Mouse (Mus musculus) forelimb bud, embryonic 11.5 days (tissue): ENCODE measurements around the gene Slc43a3.
"Not testable (repeated sequence)": the region's sequence is repeated elsewhere in the genome, so short reads cannot be mapped to it uniquely, and the experiment has no call there.

ENCODE experiments used
- DNase-seq: peaks from one replicate; pipeline ENCODE4 v3.0.0-alpha.2; 2012; ENCODE audit warnings: low read depth, low spot score

The Slc43a3 gene

DNA sequence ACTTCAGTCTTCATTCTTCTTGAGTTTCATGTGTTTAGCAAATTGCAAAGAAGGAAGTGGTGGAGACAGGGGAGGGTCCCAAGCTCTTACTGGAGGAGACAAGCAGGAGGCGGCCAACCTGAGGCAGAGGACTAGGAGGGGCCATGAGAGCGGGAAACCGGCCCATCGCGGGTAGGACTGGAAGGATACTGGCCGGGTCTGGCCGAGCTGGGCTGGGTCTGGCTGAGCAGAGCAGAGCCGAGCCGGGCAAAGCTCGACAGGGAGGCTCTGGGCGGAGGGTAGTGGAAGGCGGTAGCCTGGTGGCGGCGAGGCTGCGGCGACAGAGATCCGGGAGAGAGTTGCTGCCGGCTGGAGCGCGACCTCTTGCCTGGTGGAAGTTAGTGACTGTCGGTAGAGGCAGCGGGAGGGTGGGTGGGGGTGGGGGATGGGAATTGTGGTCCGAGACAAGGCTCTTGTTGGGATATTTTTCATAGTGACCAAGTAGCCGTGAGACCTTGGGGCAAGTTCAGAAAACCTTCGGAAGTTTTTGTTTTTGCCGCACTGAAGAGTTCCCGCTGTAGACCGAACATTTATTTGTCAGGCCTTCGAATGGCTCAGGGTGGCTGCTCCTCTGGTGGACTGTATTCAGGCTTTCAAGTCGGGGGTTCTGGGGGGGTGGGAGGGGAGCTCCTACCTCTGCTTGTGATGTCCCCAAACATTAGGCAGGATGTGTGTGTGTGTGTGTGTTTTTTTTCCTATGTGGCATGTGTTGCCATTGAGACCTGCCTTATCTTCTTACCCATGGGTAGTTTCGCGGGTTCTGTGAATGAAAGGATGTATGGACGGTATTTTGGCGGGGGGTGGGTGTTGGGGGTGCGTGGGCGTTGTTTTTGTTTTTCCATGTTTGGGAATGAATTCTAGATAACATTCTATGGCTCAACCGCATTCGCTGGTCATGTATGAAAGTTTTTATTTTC is at the start of gene Slc43a3:
Gene Slc43a3 (plus strand): TSS at position 106 of the 956 bp plus-strand sequence.
- peak; percentile 72 for DNase-seq

DNA sequence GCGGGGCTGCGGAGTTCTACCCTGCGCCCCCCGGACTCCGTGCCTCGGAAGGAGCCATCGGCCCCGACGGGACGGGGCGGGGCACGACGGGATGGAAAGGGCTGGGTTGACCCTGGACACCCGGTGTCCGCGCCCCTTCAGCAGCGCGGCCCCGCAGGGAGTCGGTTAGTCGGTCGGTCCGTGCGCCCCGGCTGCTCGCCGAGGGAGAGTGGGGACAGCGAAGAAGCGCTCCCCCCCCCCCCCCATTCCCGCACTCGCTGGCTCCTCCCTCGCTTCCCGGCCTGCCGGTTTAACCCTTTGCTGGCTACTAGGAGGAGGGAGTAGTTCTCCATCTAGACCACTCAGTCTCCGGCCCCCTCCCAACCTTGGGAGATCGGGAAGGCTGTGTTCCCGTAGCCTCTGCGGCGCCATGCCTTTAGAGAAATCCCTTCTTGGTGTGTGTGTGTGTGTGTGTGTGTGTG is 49.5 kb upstream of the Slc43a3 start:
- no peak for DNase-seq

DNA sequence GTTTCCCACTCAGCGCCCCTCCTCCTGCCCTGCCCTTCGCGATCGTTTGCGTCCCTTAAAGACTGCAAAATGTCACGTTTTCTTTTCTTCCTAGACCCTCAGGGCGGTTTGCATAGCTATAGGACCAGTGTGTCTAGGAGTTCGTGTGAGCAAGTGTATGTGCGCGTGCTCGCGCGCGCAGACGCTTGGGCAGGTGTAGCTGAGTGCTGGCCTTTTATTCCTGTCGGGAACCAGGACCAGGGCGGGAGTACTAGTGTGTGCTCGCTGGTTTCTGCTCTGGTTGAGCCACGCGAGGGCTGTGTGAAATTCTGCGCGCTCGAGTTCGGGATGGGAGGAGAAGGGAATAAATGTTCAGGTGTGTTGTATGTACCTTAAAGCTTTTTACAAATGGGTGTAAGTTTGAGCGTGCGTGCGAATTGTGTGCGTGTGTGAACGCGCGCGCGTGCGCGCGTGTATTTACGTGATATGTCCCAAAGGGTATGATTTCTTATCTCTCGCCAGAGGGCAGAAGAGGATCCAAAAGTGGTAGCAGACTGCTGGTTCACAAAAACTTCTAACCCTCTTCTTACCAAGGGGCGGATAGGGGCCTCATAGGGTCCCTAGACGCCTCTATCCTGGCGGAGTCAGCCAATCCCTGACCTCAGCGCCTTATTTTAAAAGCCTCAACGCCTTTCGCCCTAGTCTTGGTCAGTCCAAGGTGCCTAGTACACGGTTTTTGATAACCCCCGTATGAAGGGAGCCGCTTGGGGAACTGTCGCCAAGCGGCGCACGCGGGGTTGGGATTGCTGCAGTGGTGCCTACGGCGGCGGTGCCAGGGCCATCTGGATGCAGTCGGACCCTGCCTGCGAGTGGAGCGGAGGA is 48.7 kb upstream of the Slc43a3 start:
- DNase-seq = no peak

DNA sequence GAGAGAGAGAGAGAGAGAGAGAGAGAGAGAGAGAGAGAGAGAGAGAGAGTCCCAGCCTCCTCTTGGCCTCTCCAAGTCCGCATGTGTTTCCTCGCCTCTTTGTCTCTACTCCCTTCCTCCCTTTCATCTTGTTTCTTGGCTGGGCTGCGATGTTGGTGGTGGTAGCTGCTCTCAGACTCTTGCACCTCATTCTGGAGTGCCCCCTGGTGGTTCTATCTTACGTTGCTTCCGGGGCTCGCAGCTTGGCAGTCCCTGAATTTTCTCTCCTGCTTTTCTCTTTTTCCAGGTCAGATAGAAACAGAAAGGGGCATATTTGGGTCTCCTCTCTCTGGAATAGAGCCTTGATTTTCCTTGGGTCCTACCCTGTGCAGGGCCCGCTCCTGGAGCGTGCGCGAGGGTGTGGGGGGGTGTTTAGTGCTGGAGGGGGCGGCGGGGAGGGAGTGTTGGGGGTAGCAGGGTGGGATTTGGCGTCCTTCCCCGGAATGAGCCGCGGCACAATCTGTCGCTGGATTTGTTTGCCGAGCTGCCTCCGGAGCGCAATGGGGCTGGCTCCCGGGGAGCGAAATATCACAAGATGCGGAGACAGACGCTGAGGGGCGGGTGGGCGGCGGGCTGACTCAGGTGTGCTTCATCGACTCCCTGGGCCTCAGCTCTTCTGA is 47.6 kb upstream of the Slc43a3 start:
- DNase-seq = peak; percentile 73

DNA sequence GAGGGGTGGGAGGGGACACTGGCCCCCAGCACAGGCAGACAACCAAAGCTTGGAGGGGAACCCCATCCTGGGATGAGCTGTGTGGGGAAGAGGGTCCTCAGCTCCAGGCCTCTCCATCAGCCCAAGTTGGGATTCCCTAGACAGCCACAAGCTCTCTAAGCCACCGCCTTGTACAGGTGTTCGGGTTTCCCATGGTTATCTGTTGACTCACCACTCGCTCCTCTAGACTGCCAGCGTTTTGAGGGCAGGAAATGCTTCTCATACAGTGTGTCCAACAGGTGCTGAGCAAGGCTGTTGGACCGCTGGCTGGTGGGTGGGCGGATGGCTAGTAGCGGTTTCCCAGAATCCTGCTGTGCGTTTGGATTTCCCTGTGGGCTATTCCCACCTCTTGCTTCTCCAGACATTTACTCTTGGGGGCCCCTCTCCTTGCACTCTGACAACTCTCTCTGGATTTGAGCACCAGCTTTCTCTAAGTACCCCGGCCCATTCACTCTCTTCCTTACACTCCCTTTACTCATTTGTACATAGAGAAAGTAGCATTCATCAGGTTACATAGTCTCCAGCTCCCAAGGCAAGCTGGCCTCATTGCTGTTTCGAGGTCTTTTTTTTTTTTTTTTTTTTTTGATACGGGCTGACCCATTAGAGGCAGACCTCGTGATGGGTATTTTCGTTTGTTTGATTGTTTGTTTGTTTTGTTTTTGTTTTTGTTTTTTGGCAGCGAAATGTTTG is 46.9 kb upstream of the Slc43a3 start:
- DNase-seq = no peak

DNA sequence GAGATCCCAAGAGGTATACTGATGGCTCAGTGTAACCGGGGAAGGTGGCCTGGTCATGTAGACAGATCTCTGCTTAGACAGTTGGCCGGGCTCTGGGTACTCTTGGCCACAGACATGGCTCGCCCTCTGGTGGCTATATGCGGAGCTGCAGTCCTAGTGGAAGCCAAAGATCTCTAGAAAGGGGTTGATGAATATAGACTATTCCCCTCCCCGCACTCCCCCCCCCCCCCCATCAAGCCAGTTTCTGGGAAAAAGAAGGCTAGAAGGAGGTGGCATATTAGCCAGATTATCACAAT is 46.4 kb upstream of the Slc43a3 start:
- DNase-seq = peak; percentile 70

DNA sequence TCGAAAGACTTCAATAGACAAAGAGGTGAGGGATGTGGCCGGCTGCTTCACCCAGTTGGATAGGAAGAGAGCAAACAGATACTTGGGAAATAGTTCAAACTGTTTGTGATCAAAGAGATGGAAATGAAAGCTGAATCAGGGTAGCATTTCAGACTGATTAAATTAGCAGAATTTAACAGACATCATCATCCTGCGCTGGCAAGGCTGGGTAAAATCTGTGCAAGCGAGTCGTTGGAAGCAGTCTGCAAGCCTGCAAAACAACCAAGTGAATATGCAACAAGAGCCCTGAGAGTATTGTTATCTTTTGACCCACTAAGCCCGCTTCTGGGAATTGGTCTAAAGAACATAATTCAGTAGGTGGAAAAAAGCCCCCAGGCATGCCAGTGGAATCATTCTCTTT is 43.0 kb upstream of the Slc43a3 start:
- DNase-seq = no peak

DNA sequence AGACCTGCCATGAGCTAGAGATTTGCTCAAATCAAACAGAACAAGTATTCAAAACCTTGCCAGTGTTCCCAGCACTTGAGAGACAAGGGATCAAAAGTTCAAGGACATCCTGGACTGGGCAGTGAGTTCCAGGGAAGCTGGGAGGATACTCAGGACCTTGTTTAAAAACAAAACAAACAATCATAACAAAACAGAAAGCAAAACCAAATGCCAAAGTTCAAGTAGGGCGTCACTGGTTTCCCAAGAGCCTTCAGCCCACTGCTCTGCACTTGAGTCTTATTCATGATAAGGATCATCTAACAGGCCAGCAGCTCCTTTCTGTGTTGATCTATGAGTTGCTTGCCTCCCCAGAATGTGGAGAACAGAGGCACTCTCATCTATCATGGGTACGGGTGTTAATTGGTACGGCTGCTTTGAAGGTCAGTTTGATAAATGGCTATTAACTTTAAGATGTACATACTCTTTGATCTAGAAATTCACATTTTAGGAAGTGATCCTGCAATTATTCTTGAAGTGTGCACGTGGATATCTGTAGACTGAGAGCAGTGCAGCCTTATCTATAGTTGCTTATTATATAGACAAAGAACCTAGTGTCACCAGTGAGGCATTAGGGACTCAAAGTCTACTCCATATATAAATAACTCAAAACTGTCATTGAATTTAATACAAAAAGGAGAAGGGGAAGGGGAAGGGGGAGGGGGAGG is 40.7 kb upstream of the Slc43a3 start:
- no peak for DNase-seq

DNA sequence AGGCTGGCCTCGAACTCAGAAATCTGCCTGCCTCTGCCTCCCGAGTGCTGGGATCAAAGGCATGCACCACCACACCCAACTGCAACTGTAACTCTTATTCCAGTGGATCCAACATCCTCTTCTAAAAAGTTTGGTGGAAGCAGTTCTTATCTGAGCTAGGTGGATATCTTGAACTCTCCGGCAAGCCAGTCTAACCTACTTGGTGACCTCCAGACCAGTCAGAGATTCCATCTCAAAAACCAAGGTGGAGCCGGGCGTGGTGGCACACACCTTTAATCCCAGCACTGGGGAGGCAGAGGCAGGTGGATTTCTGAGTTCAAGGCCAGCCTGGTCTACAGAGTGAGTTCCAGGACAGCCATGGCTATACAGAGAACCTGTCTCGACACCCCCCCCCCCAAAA is 39.7 kb upstream of the Slc43a3 start:
- not testable (repeated sequence) for DNase-seq

DNA sequence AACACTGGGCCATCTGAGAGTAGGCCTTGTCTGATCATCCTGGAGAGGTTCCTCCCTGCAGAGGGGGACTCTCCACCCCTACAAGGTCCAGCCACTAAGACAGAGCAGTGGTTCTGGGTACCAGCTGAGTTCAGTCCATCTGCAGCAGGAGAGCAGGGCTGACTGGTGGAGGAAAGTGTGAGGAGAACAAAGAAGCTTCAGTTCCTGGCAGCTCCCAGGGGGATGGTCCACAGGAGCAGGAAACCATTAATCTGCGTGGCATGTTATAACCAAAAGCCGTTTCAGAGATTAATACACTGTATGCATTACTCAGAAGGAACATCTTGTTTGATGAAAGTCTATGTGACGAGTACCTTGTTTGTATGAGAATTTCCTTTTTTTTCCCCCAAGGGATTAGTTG is 23.7 kb upstream of the Slc43a3 start:
- no peak for DNase-seq

DNA sequence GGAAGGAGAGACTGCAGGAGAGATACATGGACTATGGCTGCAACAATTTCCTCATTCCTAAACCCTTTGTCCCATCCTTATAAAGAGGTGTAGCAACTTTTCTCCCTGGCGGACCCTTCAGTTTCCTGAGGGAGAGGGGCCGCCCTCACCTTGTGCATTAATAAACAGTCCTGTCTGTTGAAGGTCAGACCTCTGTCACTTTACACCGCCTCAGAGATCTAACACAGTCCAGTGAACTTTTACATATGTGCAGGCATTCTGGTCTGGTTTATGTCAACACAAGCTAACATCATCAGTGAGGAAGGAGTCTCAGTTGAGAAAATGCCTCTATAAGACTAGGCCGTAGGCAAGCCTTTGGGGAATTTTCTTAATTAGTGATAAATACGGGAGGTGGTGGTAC is 22.5 kb upstream of the Slc43a3 start:
- DNase-seq = no peak

DNA sequence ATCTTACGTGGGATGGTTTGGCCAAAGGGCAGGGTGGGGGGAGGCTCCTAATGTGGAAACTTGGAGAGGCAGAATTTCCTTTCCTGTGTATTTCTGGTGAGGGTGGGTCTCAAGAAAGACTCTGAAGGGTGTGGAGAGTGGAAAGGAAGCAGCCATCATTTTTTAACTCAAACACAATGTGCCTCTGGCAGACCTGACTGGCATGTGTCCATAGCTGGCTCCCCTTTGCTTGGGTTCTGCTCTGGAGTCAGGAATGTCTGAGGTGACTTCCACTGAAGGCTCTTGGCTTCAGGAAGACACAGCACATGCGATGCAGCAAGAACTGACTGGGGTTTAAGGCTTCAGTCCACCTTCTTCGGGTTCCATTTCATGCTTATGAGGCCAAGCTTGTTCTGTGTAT is 21.0 kb upstream of the Slc43a3 start:
- no peak for DNase-seq

DNA sequence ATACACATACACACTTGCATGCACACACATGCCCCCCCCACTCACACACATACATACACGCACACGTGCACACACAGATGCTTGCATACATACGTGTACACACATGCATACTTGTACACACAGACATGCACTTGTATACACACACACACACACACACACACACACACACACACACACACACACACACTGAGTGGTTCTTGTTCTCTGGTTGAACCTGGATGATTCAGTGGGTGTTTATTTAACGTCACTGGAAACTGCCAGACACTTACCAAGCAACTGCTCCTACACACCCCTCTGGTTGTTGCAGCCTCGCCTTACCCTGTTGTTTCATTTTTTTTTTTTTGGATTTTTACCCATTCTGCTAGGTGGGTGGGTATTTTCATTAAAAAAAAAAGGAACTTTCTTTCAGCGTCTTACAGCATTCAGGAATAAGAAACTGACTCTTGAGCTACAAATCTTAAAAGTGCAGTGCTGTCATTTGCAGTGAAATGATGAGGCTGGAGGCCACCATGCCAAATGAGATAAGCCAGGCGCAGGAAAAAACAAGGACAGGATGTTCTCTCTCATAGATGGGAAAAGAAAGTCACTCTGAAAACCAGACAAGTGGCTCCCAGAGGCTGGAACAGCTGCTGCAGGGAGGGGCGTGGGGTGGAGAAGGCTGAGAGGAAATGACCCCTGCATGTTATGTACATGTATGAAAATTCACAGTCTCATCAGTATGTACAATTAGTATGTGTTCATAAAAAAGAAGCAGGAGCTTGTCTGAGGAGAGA is 19.6 kb upstream of the Slc43a3 start:
- DNase-seq = no peak

DNA sequence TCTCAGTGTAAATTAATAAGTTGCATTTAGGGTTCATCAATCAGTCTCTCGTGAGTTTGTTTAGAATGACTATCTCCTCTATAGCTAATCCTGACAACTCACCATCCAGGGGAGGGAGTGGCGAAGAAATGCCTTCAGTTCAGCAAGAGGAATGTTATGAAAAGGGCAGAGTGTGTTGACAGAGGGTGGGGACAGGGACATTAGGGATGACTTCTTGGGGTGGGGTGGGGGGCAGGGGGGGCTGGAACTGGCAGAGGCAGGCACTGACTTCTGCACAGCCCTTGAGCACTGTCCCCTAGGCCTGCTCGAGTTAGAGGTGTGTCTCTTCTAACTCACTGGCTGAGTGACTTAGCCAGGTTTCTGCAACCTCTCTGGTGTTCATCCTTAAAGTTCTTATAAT is 18.2 kb upstream of the Slc43a3 start:
- no peak for DNase-seq

DNA sequence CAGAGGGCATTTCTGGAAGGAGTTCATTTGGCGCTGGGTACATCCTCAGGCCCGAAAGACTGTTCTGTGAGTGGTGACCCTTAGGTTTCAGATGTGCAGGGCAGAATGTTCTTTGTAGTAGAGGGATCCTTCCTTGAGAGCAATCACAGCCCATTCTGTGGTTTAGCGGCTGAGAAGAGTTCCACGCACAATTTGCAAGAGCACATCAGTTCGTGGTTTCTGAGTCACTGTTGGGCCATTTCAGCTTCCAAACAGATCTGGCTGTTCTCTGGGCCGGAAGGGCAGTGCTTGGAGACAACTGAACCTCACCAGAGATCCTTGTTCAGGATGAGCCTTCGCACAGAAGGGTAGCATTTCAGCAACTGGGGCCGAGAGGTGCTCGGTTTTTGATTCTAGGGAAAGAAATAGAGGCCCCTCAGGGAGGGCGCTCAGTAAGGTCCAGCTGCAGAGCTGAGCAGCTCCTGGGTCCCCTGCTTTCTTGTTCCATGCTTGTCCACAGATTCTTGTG is 16.7 kb upstream of the Slc43a3 start:
- DNase-seq = no peak

DNA sequence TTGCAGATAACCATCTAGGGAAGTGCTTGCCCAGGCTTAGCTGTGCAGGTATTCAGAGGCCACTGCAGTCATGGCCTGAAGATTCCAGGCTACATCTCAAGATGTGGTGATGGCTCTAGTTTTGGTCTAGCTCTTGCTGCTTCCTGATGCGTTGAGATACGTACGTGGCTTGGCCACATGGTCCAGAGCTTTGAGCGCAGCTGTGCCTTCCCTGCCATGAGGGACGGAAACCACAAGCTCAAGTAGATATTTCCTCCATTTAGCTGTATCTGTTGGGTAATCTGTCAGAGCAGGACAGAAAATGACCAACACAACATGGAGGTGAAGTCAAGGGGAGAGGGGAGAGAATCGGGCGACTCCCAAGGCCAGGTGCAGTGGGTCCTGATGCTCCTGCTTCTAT is 6.2 kb upstream of the Slc43a3 start:
- DNase-seq = no peak

DNA sequence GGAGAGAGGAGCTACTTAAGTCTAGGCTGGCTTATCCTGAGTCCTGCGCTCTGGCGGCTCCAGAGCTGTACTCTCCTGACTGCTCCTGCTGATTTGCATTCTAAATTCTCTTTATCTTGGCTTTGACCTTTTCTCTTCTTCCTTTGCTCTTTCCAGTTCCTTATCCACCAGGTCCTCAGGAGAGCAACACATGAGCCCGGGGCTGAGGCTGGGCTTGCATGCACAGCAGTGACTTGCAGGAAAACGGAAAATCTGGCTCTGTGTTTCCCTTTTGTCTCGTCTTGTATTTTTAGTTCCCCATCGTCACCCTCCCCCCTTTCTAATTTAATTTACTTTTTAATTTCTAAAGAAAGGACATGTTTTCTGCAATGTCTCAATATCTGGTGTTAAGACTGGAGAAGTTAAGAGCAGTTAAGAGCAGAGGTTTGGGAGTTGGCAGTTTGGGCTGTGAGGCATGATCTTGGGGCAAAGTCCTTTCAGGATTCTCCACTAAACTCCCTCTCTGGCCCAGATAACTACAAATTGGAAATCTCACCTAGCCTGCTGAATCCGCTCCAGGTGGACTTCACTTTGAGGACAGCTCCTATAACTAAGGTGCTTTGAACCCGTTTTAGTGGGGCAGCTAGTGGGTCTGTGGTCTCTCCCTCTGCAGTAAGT is 2.3 kb upstream of the Slc43a3 start:
- no peak for DNase-seq

DNA sequence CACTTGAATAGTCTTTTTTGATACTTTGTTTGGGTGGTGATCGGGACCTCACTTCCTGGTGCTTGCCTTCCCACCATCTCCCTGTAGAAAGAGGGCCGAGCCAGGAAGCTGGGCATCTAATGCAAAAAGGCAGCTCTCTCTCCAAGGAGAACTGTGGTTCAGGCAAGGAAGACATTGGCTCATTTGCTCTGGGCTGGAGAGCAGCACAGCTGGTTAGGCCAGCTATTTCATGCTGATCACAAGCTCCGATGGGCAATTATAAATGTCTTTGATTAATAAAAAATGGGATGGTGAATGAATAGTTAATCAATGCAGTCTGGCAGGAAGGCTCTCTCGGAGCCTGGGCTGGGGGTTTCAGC is 1.8 kb upstream of the Slc43a3 start:
- DNase-seq = no peak

DNA sequence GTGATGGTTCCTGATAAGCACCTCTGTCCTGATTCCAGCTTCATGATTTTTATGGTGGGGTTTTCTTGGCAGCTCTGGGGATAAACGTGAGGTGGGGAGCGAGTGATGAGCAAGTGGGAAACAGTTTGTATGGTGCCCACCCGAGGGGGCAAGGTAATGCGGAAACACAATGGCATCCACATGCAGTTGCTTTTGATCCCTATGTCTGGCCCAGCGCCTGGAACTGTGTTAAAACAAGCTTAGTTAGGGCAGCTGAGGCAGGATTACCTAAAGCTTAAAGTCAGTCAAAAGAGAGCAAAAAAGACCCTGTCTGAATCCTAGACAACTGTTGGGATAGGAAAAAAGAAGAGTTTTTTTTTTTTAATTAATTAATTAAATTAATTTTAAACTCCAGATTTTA is 1.3 kb upstream of the Slc43a3 start:
- DNase-seq = no peak
